Mouse (Mus musculus) gastrocnemius, postnatal 10 days (tissue): Measurements from ENCODE around the gene Tsga10ip. TPM values are rescaled to one million over a fixed set of nuclear protein-coding genes. Genes with fewer than 3 reads are reported as not detected.
"Not testable (repeated sequence)": the region's sequence is repeated elsewhere in the genome, so short reads cannot be mapped to it uniquely, and the experiment has no call there.

ENCODE experiments used
- DNase-seq: peaks from one replicate; pipeline ENCODE4 v3.0.0; 2021; ENCODE audit warnings: mixed read lengths
- total RNA-seq, 2 experiments: library from RNA; stranded (reverse); gene quantifications; 2 replicates each; pipeline ENCODE4 v1.2.3; 2021

Tsga10ip gene
- total RNA-seq, 2 experiments from 2014 or later, result 0.23 TPM; not detected in 1

DNA sequence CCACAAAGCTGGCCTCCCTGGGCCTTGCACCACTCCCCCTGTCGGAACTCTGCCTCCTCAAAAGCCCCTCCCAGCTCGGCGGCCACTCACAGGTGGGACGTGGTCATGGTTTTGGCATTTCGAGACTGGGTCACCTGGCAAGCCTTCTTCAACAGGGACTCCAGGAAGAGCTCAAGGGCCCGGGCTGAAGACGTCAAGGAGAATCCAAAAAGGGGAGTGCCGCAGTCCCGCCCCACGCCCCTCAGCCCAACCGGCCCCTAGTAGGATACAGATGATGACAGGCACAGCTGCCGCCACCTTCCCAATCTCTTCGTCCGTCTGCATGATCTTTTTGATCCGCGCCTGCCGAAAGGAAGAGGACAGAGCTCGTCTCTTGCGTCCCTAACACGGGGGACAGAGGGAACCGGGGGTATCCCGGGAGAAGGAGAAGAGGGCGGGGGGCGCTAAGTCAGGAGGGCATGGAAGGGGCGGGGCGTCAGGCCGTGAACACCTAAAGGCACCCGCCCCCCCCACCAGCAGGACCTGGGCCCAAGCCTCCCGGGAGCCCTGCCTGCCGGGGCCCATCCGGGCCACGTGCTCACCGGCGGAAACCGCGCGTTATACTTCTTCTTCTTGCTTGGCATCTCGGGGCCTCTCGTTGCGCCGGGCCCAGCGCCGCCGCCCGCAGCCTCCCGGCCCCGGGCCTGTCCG lies 21.9 kb upstream of the Tsga10ip start:
- DNase-seq, result peak; percentile 74

DNA sequence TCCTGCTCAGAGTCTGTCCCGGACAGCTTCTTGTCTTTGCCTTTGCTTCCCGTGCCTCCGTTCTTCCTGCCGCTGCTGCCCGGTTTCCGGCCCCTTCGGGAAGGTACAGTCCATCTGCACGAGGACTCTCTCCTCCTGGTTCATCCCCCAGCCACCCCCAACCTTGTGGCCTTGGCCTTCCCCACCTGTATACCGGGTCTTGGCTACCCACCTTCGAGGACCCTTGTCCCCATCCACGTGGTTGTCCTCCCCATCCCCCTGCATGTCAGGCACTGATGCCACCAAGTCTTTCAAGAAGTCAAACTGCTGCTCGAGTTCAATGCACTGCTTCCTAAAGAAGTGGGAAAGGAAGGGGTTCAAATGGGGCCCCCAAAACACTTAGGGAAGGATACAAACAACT lies 21.2 kb upstream of the Tsga10ip start:
- DNase-seq, result no peak

DNA sequence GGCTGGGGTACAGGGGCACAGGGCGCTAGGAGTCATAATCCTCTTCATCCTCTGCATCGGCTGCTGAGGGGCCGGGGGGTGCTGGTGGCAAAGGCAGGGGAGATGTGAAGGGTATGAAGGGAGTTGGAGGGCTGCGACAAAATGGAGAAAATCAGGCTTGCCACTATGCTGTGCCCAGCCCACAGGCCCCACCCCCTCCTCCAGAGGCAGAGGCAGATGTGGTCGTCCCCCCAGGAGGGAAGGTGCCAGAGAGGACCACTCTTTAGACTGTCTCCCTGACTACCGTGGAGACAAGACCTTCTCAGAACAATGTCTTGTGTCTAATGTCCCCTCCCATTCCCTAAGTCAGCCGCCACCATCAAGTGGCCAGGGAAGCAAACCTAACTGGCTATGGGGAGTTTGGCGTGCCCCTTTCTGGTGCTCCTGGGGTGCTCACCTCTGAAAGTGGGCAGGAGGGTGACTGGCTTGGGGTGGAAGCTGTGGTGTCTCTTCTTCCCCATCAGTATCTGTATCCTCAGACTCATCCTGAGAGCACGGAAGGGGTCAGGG lies 20.6 kb upstream of the Tsga10ip start:
- no peak for DNase-seq

DNA sequence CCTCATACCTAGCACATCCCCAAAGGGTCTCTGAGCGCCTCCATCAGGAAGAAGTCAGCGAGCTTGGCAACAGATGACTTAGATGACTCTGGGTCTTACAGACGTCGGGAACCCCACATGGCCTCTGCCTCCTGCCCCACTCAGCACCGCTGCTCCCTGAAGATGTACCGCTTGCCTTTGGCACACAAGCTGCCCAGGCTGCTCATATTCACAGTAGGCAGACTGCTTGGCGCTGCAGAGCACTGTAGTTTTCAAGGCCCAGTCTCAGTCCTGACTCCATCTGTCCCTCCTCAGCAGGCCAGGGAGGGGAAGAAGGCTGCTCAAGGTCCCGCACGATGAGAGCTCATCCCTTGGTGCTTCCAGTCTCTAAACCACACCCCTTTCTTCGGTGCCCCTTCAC lies 19.9 kb upstream of the Tsga10ip start:
- no peak for DNase-seq

DNA sequence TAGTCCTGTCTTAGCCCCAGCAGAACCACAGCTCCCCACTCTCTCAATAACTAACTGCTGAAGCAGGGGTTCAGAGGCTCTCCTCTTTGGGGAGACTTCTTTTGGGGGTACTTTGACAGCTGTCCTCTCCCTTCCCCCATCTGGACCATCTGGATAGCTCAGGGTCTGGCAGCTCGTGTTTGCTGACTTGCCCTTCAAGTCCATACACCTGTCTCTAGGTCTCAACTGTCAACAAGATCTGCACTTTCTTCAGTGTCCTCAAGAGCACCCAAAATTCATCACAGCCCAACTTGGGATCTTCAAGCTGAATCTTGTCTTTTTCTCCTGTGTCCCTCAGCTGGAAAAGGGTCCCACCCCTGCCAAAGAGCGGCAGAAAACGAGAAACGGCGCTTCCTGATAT lies 19.5 kb upstream of the Tsga10ip start:
- DNase-seq, result no peak

DNA sequence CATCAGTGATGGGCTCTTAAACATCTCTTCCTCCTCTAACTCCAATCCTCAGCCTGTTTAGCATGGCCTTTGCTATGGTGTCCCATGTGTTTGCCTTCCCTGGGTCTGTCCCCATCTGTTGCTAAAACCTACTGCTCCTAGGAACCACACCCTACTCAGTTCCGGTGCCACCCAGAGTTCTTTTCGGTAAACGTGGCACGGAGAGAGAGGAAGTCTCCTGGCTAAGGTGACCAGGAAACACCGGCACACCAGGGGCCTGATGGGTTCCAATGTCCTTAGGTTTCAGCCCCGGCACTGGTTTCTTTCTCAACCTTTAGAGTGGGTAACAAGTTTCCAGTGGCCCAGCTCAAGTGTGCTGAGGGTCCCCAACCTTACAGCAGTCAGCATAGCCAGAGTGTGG lies 18.3 kb upstream of the Tsga10ip start:
- DNase-seq, result no peak

DNA sequence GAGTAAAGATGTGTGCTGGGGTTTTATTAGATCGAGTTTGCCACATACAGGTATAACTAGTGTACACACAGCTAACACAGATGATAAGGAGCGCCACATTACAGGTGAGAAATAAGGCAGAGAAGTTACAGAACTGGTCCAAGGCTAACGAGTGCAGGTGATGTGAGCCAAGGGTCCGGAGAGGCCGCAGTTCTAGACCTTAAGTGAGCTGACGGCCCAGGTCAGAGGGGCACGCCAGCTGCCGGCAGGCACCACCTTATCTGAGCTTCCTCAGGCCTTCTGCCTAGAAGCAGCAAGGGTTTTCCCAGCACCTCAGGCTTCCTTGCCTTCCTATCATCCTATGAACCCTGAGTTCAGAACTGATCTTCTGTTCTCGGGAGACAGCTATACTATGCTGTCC lies 17.3 kb upstream of the Tsga10ip start:
- DNase-seq, result no peak

DNA sequence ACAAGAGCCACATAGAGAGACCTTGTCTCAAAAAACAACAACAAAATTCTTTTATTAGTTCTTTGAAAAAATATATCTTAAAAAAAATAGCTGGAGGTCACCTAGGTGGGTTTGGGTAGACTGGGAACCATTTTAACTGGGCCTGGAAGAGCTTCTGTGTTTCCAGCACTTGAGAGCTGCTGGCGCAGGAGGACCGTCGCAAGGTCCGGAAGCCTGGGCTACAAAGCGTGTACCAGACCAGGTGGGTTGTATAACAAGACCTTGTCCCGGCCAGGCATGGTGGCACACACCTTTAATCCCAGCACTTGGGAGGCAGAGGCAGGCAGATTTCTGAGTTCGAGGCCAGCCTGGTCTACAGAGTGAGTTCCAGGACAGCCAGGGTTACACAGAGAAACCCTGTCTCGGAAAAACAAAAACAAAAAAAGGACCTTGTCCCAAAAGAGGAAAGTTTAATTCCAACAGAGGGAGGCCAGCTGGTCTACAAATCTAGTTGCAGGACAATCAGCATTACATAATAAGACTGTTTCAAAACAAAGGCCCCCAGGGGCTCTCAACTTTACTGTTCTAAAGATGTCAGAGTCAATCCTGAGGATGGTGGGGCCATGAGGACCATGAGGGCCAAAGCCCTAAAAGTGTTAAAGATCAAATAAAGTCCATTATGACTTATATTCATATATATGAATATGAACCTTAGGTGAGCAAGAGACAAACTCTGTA lies 16.6 kb upstream of the Tsga10ip start:
- DNase-seq, result no peak

DNA sequence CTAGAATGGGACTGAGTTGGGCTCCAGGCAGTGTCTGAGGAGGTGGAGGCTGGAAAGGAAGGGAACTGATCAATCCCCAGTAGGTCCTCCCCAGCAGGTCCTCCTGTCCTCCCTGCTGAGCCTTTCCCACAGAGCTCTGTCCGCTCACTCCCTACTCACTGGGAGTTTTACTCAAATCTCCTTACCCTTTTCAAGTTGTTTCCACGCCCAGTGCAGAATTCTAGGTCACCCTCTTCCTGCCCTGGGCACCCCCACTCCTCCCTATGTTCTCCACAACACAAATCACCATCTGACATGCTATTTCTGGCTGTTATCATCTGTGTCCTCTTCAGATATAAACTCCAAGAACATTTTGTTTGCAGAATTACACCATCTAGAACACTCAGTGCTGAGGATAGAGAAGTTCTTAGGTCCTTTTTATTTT lies 12.2 kb upstream of the Tsga10ip start:
- no peak for DNase-seq

DNA sequence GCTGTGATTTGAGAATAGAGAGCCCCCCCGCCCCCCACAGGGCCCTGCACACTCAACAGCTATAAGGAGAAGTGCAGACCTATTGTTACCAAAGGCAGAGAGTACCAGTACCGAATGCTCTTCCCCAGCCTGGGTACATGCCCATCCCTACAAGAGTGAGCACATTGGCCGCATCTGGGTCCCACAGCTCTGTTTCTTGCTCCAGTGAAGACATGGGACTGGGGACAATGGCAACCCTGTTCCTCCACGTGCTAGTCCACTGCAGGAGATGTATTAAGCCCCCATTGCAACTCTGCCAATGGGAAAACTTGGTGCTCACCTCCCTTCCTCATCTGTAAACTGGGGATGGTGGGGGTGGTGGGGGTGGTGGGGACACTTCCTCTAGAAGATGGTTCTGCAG lies 11.5 kb upstream of the Tsga10ip start:
- DNase-seq, result no peak

DNA sequence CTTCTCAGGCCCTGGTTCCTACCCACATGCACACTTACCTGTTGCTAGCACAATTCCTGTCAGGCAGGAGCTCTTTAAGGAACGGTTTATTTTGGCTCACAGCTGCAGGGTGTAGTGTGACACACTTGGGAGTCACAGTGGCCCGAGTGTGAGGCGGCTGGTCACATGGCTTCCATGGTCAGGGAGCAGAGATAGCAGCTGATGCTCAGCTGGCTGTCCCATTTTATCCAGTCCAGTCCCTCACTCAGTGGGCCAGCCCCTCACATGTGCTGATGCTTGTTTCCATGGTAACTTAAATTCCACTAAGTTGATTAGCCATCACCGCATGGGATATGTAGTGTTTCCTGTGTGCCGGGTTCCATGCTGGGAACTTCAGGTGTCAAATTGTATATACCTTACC lies 9.6 kb upstream of the Tsga10ip start:
- no peak for DNase-seq

DNA sequence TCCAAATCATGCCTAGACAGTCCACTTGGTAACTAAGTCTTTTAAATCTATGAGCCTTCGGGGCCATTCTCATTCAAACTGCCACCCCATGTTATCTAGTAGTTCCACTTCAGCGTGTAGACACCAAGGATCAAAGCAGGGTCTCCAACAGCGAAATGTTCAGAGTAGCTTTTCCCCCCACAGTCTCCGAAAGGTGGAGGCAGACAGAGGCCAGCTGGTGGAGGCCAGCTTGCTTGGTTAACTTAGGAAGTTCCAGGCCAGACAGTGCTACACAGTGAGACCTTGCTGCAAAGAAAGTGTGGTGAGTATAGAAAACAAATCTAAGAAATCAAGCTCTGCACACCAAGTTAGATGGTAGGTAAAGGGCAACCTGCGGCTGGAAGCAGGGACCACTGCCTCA lies 8.3 kb upstream of the Tsga10ip start:
- DNase-seq, result no peak

DNA sequence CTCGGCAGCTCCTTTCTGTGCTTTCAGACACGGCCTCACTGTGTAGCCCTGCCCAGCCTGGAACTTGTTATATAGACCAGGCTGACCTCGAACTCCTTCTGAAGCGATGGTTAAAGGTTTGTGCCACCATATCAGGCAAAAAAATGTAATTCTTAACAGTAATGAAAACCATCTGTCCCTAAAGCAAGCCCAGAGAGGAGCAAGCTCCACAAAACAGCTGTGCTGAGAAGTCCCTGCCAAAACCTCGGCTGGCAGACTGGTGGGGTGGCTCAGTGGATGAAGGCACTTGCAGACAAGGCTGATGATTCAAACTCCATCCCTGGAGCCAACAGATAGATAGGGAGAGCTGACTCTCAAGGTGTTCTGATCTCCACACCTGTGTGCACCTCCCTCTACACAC lies 6.7 kb upstream of the Tsga10ip start:
- DNase-seq, result no peak

DNA sequence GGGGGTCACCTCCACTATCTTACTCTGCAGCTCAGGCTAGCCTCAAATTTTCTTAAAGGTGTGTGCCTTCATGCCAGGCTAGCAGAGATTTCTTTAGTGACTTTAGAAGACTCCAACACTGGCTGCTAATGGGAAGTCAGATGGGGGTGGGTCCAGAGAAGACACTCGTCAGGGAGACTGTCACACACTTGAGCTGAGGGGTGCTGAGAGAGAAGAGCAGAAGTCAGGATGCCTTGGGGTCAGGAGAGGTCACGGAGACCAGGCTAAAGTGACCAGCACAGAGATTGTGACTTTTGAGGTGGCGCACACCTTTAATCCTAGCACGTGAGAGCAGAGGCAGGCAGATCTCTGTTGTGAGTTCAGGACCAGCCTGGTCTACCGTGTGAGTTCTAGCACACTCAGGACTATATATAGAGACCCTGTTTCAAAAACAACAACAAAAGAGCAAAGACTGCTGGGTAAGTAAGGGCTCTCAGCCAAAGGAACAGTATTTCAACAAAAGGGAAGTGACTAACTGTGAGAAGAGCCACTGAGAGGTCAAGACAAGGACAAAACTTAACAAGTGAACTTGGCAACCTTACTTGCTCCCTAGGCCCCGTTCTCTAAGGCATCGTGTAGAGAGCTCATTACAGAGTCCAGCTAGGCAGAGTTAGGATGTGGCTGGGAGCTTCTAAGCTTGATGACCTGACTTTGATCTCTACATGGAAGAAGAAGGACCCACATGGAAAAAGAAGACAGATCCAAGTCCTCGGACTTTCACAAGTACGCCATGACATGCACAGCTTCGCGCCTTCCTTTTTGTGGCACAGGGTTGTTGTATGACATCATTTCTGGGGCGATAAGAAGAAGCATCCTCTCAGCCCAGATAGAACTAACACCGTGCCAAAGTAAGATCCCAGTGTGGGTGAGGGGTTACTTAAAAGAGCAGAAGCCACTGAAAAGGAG lies 6.0 kb upstream of the Tsga10ip start:
- no peak for DNase-seq

DNA sequence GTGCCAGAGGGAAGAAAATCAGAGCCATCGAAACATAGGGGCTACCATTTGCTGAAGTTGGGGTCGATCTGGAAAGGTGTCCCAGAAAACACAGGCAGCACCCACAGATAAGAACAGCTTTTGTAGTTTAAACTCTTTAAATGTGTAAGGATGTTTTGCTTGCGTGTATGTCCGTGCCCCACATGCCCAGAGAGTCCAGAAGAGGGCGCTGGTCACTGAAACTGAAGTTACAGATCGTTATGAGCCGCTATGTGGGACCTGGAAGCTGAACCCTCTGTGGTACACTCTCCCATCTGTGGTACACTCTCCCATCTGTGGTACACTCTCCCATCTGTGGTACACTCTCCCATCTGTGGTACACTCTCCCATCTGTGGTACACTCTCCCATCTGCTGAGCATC lies 4.8 kb upstream of the Tsga10ip start:
- peak; percentile 59 for DNase-seq

DNA sequence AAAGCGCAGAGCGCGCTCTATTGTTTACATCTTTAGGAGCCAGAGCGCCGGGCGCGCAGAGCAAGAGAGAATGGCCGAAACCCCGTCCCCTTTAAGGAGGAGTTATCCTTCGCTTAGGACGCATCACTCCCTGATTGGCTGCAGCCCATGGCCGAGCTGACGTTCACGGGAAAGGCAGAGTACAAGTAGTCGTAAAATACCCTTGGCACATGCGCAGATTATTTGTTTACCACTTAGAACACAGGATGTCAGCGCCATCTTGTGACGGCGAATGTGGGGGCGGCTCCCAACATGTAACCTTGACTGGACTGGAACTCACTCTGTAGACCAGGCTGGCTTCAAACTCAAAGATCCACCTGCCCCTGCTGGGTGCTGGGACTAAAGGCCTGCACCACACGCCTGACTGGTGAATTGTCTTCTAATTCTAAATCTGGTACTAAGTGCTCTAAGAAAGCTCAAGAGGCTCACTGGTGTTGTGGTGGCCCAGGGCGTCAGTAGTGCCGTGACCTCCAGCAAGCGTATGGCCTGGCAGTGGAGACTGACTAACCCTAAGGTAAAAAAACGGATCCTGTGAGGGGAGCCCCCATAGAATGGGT lies 4.3 kb upstream of the Tsga10ip start:
- not testable (repeated sequence) for DNase-seq

DNA sequence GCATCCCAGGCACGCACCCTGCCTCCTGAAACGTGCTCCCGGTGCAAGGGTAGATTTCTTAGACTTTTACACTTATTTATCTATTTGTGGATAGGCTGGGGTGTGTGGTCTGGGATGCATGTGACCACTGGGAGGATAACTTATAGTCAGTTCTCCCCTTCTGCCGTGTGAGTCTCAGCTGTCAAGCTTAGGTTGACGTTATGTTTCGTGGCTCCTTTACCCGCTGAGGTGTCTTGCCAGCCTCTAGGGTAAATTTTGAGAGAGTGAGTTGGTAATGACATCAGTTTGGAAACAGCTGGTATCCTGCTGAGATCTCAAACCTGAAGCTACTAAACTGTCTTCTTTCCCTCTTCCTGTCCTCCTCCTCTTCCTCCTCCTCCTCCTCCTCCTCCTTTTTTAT lies 3.6 kb upstream of the Tsga10ip start:
- DNase-seq, result no peak

DNA sequence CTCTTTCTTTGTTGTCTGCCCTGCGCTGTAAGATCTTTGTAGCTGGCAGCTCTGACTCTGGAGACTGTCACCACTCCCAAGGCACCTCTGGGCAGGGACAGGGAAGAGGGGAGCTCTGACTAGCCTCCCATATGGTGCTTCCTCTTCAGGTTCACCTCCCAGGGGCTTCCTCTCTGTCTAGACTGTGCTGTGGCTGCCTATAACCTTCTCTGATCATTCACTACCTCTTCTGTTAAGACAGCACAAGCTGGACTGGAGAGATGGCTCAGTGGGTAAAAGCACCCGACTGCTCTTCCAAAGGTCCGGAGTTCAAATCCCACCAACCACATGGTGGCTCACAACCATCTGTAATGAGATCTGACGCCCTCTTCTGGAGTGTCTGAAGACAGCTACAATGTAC lies 1.3 kb downstream of the Tsga10ip start:
- not testable (repeated sequence) for DNase-seq

DNA sequence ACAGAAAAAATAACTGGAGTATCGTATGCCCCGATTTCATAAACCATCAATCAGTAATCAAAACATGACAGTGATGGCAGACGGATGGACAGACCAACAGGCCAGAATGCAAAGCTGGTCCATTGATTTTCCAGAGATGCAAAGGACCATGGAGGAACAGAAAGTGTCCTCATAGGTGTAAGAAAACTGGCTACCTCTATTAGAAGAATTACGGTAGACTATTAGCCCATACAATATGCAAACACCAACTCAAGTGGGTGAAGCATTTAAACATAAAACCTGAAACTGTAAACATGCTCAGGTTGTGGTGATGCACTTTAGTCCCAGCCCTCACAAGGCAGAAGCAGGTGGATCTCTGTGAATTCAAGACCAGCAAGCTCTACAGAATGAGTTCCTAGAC lies 7.0 kb downstream of the Tsga10ip start:
- no peak for DNase-seq

DNA sequence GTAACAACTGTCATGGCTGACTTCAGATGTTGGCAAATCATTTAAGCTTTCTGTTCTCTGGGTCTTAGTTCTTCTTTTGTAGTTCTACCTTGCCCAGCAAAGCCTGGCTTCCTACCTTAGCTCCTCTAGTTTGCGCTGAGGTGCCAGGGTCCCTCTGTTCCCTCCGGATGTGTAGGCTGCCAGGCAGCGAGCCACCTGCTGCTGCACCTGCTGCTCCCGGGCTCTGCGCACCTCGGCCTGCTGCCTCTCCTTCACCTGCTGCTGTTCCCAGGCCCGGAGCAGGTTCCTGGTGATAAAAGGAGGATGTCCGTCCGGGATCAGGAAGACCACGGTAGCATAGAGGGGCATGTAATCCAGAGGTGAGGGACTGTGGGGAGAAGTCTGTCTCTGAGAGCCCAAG lies 8.2 kb downstream of the Tsga10ip start:
- DNase-seq, result no peak

DNA sequence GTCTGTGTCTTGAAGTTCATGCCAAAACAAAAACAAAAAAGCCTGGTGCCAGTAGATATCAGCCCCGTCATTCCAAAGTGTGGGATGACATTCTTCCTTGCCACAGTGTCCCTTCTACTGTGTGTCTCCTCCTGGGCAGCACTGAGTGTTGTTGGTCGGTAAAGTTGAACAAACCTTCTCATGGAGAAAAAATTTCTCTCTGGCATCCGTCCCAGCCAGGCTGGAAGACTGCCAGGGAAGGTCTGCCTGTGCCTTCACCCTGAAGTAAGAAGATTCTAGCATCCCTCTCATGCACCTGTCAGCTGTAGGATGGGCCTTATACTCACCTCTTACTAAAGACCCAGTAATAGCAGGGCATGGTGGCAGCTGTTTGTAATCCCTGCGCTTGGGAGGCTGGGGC lies 9.4 kb downstream of the Tsga10ip start:
- peak; percentile 56 for DNase-seq

DNA sequence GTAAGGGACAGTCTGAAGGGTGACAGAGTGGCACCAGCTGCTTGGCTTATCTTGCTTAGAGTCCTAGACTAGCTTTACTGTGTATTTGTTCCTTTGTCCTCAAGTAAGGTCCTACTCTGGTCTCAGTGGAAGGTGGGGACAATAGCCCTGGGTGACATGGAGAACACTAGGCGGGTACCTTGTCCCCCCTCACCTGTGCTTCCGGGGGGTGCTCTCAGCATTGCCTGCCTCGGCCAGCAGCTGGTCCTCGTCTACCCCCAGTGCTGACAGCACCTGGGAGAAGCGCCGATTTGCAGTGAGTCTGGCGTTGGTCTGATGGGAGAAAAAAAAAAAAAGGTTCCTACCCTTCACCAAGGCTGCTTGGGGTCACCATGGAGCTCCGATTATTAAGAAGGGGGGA lies 11.9 kb downstream of the Tsga10ip start:
- no peak for DNase-seq
